Mouse (Mus musculus): ENCODE data around the gene Myo5a.

Gene Myo5a

DNA sequence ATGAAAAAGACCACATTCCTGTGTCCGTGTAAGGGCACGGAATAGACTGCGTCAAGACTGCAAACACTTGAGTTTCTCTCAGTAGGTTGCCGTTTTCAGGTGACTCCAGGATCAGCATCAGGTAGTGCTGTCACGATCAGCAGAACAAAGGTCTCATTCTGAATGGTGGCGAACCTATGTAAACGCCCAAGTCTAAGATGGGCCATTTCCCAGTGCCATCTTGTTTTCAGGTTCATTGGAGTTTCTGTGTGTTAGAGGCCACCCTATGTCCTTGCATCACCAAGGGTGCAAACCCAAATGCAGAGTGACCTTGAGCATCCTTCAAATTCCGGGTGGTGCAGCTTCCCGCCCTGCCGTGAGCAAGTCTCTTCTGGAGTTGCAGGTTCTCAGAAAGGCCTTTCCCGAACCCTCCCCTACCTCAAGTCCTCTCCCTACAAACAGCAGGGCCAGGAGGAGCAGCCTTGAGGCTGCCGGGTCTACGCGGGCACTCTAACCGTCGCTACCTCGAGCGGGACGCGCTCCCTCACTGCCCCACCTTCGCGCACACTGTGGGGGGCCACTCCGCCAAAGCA is at the start of gene Myo5a:
Gene Myo5a, plus strand, starts transcription at position 559 of the 572 bp plus-strand sequence.
- DNase-seq (ENCODE audit: low read depth, low spot score): peak; percentile 67

DNA sequence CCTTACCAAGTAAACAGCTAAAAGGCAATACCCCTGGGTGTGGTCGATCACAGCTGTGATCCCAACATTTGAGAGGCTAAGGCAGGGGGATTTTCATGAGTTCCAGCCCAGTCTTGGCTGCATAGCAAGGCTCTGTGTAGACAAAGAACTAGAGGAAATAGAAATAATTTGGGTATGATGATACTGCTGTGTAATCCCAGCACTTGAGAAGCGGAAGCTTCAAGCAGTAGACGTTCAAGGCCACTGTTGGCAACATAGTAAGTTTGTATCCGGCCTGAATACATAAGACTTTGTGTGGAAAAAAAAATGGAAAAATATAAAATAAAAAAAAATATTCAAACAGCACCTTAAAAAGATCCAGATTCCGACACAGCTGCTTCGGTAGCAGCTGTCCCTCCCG is 48.3 kb upstream of the Myo5a start:
- no peak for DNase-seq (ENCODE audit: low read depth, low spot score)

DNA sequence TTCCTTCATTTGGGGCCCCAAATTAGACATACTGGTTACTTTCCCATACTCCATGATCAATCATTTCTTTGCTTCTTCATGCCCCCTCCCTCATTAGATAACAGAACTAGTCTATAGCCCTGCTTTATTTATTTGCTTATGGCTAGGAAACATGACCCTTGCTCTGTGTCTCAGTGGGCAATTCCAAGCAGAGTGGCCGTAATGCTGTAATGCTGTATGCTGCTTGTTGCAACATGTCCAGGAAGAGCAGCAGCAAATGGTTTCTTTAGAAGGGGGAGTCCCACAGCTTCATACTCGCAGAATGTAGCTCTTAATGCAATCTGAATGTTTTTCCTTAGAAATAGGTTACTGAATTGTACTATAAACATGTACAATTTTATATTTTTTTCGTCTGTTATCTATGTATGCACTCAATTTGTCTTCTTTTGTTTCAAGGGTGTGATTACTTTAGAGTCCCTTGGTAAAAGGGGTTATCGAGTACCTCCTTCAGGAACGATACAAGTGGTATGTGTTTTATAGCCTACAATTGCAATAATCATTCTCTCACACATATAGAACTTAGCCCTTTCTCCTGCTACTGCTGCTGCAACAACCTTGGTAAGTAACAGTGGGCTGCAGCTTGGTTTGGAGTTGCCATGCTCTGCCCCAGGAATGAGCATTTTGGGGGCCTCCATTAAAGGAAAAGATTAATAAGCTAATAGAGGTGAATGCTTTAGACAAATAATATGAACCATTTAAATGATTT is 47.5 kb upstream of the Myo5a start:
- DNase-seq (ENCODE audit: low read depth, low spot score): no peak

DNA sequence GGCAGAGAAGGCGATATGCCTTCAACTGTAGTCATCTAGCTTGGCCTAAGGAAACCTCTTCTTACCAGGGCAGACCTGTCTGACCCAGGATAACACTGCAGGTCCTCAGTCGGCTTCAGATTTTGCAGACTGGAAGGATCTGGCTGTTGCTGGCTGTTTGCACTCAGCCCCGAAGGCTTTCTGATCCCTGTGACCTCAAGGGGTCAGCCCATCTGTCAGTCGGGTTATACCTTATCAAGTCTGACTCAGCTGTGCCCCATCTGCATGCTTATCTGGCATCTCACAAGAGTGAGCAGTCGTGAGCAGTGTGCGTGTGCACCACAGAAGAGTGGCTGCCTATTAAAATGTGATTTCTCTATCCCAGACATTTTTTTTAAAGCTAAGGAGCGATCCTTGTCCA is 46.7 kb upstream of the Myo5a start:
- peak; percentile 68 for DNase-seq (ENCODE audit: low read depth, low spot score)

DNA sequence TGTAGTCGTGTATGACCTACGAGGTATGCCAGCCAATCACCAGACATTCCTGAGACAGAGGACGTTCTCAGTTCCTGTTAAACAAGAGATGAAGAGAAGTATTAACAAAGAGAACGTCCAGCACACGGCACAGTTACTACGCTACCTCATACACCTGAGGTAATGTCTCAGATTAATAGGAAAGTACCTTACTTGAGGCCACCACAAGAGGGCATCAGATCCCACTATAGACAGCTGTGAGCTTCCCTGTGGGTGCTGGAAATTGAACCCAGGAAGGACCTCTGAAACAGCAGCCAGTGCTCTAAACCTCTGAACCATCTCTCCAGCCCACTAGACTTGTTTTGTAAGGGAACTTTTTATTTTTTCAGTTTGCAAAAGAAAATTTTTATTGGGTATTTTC is 45.1 kb upstream of the Myo5a start:
- DNase-seq (ENCODE audit: low read depth, low spot score): peak; percentile 69

DNA sequence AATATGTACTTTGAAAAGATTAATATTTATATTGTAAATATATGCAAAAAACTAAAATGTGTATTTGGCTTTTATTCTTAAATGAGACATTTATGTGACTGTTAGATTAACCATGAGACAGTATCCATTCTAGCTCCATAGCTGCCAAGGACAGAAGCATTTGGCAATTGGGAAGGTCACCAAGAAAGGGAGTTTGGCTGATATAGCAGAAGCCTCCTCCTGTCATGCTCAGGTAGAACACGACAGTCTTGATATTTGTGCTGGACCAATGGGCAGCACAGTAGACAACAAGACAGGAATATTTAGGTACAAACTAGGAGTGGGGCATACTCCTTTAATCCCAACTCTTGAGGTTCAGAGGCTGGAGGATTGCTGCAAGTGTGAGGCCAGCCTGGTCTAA is 38.4 kb upstream of the Myo5a start:
- DNase-seq (ENCODE audit: low read depth, low spot score): no peak

DNA sequence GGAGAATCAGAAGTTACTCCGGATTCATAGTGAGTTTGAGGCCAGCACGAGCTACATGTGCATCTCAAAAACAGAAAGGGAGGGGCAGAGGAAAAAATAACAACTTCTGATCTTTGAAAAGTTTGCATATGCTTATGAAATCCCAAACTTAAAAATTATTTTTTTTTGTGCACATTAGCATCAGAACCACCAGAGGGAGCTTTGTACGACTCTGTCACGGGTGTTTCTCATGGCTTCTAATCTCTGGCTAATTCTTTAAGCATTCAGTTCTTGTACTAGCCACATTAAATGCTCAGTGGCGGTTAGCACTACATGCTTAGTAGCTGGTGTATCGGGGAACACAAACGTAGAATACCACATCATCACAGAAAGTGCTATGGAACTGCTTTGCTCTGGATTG is 37.7 kb upstream of the Myo5a start:
- no peak for DNase-seq (ENCODE audit: low read depth, low spot score)

DNA sequence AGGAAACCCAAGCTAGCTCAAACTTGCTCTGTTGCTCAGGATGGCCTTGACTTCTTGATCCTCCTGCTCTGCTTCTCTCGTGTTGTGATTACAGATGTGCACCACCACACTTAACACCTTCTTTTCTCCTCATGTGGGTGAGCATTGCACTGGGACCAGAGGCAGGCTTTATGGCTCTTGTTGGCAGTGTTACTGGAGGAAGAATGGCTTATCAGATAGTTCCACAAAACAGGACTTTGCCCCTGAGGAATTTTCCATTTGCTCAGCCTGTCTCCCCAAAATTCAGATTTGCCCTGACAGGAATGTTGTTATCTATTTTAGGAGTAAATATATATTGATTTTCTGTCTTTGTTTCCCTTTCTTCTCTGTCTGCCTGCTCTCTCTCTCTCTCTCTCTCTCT is 36.1 kb upstream of the Myo5a start:
- DNase-seq (ENCODE audit: low read depth, low spot score): no peak

DNA sequence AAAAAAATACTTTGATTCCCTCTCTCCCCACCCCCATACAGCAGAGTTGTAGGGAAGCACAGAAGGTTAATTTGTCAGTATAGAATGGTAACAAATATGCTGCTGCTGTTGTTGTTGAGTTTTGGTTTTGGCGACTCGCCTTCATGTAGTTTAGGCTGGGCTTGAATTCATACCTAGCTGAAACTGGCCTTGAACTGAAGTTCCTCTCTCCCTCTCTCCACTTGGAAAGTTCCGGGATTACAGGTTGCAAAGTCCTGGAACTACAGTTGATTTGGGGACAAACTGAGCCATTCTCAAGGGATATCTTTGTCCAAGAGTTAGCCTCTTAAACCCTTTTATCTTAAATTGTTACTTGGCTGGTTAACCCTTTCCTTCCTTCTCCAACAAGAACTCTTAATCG is 34.9 kb upstream of the Myo5a start:
- no peak for DNase-seq (ENCODE audit: low read depth, low spot score)

DNA sequence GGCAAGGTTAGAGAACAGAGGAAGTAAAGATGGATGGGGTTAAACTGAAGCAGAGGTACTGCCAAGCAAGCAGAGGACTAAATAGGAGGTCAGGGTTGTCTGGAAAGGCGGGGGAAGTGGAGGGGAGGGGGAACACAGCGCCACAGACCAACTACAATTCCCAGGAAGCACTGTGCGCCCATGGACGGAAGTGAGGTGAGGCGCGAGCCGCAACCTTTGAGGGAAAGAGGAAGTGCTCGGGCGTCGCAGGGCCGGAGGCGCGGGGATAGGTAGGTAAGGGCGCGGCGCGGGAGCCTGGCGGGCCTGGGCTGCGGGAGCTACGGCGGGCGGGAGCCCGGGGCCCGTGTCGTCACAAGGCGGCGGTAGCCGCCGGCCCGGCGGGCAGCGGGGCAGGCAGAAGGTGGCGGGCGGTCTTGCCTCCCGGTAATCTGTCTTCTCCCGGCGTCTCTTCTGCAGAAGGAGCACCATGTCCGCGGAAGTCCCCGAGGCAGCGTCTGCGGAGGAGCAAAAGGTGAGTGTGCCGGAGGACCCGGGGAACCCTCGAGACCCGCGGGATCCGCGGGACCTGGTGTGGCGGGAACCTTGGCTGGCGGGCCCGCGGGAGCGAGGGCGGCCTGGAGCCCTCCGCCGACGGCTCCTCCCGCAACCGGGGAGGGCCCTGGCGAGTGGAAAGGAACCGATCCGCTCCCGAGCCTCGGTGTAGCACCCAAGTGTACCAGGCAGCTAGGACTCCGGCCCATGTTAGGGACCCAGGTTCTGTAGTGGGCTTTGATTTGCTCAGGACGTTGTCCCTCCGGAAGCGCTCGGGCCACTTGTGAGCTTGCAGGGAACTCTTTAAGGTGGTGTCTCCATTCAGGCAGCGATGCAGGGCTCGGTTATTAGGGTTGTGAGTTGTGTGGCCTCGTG is 33.1 kb upstream of the Myo5a start, which contains the start of gene Arpp19:
Gene Arpp19, plus strand, starts transcription at position 164 of the 906 bp plus-strand sequence.
- peak; percentile 95 for DNase-seq (ENCODE audit: low read depth, low spot score)

DNA sequence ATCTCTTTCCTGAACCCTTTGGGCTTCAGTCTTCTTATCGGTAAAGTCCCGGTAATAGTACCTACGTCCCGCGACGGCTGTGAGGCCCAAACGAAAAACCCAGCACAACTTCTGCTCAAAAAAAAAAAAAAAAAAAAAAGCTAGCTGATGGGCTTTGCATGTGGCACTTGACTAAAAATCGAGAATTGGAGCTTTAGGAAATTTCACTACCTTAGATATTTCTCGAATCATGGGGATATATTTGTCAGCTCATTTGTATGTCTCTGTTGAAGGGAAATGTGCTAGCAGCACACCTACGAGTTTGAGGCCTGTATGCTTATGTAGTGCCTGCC is 32.5 kb upstream of the Myo5a start:
- DNase-seq (ENCODE audit: low read depth, low spot score): no peak

DNA sequence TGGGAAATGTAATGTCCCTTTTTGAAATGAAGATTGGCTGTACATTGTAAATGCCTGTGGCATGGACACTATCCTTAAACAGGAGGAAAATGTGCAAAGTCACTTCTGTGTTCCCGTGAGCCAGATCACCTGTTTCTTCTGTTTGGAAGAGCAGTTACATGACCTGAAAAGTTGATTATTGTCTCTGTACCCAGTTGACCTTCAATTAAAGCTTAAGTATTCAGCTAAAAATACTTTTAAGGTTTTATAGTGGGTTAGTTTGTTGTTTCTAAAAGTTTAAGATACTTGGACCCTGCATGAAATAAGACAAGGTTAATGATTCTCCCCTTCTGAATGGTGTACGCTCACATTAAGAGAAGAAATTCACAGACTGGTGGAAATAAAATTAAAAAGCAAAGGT is 30.2 kb upstream of the Myo5a start:
- no peak for DNase-seq (ENCODE audit: low read depth, low spot score)

DNA sequence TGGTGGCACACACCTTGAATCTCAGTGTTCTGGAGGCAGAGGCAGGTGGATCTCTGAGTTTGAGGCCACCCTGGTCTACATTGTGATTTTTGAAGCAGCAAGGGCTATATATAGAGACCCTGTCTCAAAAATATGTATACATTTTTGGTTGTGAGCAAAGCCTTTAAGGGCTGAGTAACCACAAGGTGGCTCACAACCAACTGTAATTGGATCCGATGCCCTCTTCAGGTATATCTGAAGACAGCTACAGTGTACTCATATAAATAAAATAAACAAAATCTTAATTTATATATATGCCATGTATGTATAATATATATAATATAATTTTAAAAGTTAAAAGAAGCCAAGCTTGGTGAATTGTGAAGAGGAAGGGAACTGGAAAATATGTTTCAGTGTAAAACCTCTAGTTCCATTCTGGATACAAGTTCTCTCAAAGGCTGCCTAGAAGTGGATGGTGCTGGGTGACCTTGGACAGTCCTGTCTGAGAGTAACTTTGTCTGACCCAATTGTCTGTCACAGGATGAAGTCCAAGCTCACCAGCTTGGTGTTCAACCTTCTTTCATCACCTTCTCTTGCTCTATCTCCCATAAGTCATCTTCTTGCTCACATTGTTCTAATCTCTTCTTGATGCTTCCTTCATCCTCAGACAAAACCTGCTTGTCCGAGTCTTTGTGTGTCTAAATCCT is 28.8 kb upstream of the Myo5a start:
- DNase-seq (ENCODE audit: low read depth, low spot score): no peak

DNA sequence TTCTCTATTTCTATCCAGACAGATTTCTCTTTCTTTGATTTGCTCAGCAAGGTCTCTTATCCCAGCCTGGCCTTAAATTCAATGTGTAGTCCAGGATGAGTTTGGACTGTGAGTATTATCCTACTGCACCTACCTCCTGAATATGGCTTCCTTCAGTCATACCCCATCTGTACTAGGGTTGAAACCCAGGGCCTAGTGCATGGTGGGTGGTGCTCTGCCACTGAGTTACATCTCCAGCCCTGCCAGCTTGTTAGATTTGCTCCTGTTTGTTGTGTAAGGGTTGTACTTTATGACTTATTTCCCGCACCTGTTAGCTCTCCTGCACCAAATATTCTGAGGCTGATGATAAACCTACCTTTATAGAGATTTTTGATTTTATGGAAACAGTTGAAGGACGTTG is 27.6 kb upstream of the Myo5a start:
- no peak for DNase-seq (ENCODE audit: low read depth, low spot score)

DNA sequence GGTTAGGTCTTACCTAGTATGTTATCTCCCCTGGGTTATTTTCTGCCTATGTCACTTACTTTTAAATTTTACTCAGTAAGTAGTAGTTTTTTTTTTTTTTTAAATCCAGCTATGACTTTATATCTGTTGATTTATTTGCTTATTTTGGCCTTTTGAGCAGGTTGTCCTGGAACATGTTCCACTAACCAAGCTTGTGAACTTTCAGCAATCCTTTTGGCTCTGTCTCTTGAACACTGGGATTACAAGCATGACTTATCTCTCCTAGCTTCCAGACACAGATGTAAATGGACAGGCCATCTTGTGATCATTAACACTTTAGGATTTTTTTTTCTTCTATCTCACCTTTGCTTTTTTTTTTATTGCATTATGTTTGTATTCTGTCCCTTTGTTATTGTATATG is 23.7 kb upstream of the Myo5a start:
- no peak for DNase-seq (ENCODE audit: low read depth, low spot score)

DNA sequence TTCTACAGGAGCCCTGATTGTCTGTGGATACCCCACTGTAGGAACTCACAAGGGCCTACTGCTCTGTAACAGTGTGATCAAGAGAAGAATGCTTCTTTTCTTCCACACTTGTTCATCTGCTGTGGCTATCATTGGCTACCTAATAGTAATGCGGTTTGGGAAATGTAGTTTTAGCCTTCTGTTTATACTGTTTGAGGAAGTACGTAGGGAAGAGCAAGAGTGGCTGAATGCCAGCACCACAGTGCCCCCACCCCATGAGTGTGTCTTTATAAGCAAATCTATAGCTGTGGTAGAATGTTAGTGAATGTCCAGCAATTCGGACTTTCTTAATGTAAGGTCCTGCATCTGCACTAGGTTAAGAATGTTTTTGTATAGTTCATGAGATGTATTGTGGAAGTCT is 21.7 kb upstream of the Myo5a start:
- DNase-seq (ENCODE audit: low read depth, low spot score): no peak

DNA sequence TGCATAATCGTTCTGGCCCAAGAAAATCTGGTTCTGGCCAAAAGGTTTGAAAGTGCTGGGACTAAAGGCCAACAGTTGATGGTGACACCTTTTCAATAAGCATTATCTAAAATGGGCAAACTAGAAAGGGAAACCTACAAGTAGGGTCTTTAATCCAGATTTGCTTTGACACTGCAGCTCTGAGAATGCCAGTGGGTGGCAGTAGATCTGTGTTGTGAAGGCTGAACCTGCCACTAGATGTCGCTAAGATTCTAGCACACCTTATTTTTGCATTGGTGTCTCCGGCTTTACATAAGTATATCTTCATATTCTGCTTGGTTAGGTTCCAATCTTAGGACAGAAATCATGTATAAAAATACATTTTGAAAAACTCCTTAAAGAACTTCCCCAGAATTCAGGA is 20.8 kb upstream of the Myo5a start:
- peak; percentile 60 for DNase-seq (ENCODE audit: low read depth, low spot score)

DNA sequence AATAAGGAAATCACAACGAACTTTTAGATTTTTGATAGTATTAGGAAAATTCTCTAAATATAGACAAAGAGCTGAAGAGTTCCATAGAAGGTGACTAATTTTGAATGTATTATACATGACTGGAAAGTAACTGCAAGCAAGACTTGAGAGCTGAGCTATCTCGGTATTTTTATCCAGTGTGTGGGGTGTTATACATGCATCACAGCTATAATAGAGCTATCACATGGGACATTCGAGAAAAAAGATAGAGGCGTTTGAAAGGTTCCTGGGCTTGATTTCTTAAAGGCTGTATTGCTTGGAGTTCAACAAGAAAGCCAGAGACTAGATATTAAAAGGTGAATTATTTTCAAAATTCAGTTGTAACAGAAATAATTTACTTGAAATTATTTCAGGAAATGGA is 19.0 kb upstream of the Myo5a start:
- DNase-seq (ENCODE audit: low read depth, low spot score): no peak

DNA sequence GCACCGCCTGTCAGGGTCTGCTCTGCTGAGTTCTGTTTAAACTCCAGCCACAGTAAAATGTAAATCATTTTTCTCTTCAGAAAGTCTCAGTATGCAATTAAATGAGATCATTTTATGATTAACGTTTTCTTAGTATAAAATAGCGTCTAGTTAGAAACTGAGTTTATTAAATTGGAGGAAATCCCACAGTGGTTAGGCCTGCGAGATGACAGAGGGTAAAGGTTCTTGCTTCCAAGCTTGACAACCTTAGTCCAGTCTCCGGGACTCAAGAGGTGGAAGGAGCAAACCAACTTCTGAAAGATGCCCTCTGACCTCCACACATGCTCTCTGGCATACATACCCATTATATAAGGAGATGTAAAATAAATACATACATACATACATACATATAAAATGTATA is 15.8 kb upstream of the Myo5a start:
- DNase-seq (ENCODE audit: low read depth, low spot score): no peak

DNA sequence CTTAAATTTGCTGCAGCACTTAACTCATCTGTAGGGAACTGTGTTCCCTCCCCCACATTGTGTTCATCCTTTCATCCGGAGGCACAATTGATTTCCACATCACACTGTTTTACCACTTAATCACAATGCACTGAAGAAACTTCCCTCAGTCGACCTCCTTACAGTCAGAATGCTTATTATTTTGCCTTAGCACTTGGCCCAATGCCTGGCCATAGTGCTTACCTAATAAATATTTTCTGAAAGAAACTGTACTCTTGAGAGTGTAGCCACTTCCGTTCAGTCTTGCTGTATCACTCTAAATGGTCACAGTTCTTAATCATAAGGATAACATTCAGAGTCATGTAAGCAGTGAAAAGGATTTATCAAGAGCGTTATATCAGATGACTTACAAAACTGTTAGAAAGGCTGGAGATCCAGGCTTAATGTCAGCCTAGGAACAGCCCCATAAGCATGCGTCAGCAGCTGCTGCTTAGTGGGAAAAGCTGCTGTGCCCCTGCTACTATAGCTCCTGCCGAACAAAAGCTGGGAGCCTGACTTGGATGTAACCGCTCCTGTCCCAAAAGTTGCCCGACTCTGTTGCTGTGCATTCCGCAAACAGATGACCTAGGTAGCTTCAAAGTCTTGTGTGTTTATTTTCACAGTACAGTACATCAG is 6.0 kb upstream of the Myo5a start:
- no peak for DNase-seq (ENCODE audit: low read depth, low spot score)

DNA sequence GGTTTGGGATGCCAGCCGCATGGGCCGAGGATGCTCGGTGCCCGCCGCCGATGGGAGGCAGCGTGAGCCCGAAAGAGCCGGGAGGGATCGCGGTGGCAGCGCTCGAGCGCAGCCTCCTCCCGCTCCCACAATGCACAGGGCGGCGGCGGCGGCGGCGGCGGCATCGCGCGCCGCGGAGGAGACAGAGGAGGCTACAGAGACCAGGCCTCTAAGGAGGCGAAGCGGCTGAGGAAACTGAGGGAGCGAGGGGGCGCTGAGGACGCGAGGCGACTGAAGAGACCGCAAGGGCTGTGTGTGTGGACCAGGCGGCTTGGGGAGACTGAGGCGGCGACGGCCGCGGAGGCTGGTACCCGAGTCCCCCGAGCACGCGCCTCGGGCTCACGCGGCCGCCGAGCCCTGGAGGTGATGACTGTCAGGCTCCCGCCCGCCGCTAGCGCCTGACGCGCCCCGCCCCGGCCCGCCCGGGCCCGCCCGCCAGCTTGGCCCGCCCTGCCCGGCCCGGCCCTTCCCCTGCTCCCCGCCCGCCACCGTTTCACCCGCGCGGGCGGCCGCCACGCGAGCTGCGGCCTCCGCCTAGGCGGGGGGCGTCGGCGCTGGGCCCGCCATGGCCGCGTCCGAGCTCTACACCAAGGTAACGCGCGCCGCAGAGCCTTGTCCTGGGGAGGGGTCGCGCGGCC is 352 bp downstream of the Myo5a start:
- peak; percentile 88 for DNase-seq (ENCODE audit: low read depth, low spot score)
